Mouse (Mus musculus) R1 (cell line): ENCODE data around the gene Dscaml1.

ENCODE experiments used
- DNase-seq: peaks from one replicate; pipeline ENCODE4 v3.0.0-alpha.2; 2018; ENCODE audit warnings: low read depth, low spot score

The Dscaml1 gene

GRCm38 (mm10) chr9:45678664-45679026 is 252.2 kb downstream of the Dscaml1 start:
- DNase-seq = no peak

- no peak for DNase-seq
Observed at GRCm38 (mm10) chr9:45682461-45682998, 256.1 kb downstream of the Dscaml1 start.

DNA sequence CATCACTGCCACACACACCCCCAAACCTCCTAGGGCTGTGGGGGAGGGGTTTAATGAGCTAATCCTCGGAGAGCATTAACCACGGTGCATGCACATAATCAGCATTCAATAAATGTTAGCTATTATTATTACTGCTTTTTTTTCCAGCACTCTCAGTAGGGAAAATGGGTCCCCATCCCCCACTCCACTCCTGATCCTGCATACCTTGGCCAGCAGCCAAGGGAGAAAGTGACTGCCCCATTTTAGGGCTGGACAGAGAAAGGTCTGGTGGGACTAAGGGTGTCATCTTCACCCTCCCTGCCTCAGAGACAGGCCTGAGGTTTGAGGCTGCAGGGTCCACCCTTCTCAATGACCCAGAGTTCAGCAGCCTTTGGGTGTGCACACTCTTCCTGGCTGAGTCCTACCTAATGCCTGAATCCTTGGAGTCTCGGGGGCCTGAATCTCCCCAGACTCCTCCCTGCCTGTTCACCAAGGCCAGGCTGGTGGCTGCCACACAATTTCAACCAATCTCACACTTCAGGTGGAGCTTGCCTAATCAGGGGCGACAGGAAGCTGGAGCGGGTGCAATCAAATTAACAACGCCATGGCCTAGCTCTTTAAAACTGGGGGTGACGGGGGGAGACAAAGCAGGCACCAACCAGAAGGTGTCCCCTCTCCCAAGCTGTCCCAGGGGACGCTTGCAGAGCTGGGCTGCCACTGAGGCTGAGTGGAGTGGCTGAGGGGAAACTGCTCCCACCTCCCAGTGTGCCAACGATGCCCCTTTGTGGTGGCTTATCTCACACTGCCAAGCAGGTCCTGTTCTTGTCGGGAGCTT is 267.2 kb downstream of the Dscaml1 start:
- DNase-seq = no peak

GRCm38 (mm10) chr9:45694256-45694655 is 267.8 kb downstream of the Dscaml1 start:
- no peak for DNase-seq

GRCm38 (mm10) chr9:45699171-45699570 is 272.7 kb downstream of the Dscaml1 start:
- no peak for DNase-seq

GRCm38 (mm10) chr9:45703236-45703635 is 276.8 kb downstream of the Dscaml1 start:
- no peak for DNase-seq

GRCm38 (mm10) chr9:45704441-45704840 is 278.0 kb downstream of the Dscaml1 start:
- DNase-seq = no peak

DNA sequence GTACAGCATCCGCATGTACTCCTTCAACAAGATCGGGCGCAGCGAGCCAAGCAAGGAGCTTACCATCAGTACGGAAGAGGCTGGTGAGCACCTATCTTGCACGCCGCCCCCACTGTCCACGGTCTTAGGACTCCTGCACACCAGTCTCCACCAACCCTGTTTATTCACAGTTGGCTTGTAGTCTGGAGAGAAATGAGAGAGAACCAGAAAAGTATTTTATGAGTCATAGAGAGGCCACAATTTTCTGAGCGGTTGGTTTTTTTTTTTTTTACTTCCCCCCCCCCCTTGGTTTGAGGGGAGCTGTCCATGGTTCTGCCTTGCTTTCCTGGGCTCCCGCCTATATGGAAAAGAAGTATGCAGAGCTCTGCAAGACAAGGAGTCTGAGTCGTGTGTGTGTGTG is 283.9 kb downstream of the Dscaml1 start:
- DNase-seq = peak; percentile 16

GRCm38 (mm10) chr9:45715387-45715786 is 289.0 kb downstream of the Dscaml1 start:
- peak; percentile 4 for DNase-seq

GRCm38 (mm10) chr9:45719997-45720396 is 293.6 kb downstream of the Dscaml1 start:
- no peak for DNase-seq

DNA sequence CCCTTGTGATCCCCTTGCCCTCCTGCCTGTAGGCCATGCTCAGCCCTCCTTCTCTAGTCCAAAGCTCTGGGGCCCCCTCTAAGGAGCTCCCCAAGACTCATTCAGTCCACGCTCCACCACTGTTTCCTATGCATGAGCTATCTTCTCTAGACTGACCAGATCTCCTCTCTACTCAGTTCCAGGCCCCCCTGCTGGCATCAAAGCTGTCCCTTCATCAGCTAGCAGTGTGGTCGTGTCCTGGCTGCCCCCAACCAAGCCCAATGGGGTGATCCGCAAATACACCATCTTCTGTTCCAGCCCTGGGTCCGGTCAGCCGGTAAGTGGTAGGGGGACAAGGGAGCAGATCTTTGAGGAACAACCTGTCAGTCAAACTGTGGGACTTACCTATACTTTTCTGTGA is 305.4 kb downstream of the Dscaml1 start:
- DNase-seq = no peak

- no peak for DNase-seq
Observed at GRCm38 (mm10) chr9:45733246-45733645, 306.8 kb downstream of the Dscaml1 start.

- DNase-seq = no peak
Observed at GRCm38 (mm10) chr9:45739001-45739701, 312.7 kb downstream of the Dscaml1 start.

GRCm38 (mm10) chr9:45739702-45740583 is 313.5 kb downstream of the Dscaml1 start:
- no peak for DNase-seq

- DNase-seq = no peak
Observed at GRCm38 (mm10) chr9:45740584-45740980, 314.2 kb downstream of the Dscaml1 start.

DNA sequence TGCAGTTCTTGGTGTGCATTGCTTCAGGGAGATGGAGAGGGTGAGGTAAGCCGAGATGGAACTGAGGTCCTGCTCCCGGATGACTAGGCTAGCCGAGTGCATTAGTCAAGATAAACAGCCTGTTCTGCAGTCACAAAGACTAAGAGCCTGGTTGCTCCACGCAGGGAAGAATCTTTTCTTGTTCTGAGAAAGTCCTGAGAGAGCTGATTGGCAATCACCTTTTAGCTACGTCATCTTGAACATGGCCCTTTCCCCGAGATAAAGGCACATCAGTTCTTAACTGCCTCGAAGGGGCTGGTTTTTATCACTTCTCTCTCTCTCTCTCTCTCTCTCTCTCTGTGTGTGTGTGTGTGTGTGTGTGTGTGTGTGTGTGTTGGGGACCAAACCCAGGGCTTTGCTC is 319.0 kb downstream of the Dscaml1 start:
- no peak for DNase-seq

- DNase-seq = no peak
Observed at GRCm38 (mm10) chr9:45749917-45750316, 323.5 kb downstream of the Dscaml1 start.

DNA sequence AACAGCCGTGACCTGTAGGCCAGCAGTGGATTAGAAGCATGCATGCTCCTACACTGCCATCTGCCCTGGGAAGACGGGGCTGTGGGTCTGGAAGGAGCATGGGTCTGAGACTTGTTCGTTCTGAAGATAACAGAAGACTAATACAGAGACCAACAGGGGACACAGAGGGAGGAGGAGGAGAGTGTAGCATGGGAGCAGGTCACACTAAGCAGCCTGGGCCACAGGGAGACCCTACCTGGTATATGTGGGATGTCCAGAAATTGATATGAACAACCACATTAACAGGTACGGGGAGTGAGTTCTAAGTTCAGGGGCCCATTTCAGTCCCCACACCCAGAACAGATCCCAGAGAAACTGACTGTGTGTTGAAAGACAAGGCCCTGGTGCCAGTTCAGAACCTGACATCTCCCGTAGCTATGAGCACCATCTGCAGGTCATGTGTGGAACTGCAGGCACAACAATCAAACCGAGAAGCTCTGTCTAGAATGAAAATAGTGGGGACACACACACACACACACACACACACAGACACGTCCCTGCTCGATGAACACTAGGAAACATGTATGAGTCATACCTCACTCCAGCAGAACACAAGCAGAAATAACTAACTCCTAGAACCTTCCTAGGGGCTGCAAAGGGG is 328.1 kb downstream of the Dscaml1 start:
- DNase-seq = peak; percentile 73

DNA sequence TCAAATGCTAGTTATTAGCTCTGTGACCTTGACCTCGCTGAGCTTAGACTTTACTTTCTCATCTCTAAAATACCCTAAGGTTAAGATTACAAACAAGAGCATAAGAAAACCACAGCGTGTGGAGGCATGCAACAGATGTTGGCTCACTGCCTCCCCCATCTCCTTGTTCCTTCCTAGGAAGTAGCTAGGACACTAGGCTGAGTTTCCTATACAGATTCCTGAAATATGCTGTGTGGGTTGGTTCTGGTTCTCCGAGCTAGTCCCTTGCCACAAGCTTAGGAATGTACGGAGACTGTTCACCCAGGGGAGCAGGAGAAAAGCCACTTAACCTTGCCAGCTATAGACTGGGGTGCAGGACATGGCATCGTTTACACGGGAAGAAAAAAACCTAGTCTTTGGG is 339.8 kb downstream of the Dscaml1 start:
- DNase-seq = no peak

- no peak for DNase-seq
Observed at GRCm38 (mm10) chr9:45767155-45767554, 340.7 kb downstream of the Dscaml1 start.

- peak; percentile 95 for DNase-seq
Observed at GRCm38 (mm10) chr9:45768421-45768820, 342.0 kb downstream of the Dscaml1 start.
